Mouse (Mus musculus): ENCODE results near the gene Ahcyl1. TPM values are rescaled to one million over a fixed set of nuclear protein-coding genes. Genes with fewer than 3 reads are reported as not detected.

Ahcyl1 gene
- total RNA-seq, 2 experiments from 2014 or later = 305 to 328 TPM

- no peak for DNase-seq (ENCODE audit: low spot score in 2 of 2)
Observed at GRCm38 (mm10) chr3:107617800-107618199, 78.6 kb downstream of the Ahcyl1 start.

Other genes starting within 250 kb of the Ahcyl1 start
- 10 to 100 TPM; 70.5 to 75.2 TPM for gene Kcnc4, start 237.0 kb downstream of the Ahcyl1 start, total RNA-seq (2021)
- 100 to 1,000 TPM; 388 to 416 TPM for gene Slc6a17, start 178.5 kb downstream of the Ahcyl1 start, total RNA-seq (2021)
- not detected for gene Ubl4b, start 141.5 kb downstream of the Ahcyl1 start, total RNA-seq (2021)
- gene Alx3, start 101.5 kb downstream of the Ahcyl1 start, total RNA-seq (2021) = 1 to 10 TPM; 2.0 to 2.5 TPM
- not detected for gene Gm10961, start 65.2 kb downstream of the Ahcyl1 start, total RNA-seq (2021)
- gene Strip1, start 64.9 kb downstream of the Ahcyl1 start, total RNA-seq (2021) = 10 to 100 TPM; 63.9 to 65.4 TPM
- 10 to 100 TPM; 15.9 to 17.2 TPM for gene Csf1, start 63.9 kb upstream of the Ahcyl1 start, total RNA-seq (2021)
- gene Eps8l3, start 180.7 kb upstream of the Ahcyl1 start, total RNA-seq (2021) = not detected
- 100 to 1,000 TPM; 229 to 250 TPM for gene Gstm5, start 199.3 kb upstream of the Ahcyl1 start, total RNA-seq (2021)
- 10 to 100 TPM; 91.2 to 99.8 TPM for gene Gstm7, start 235.3 kb upstream of the Ahcyl1 start, total RNA-seq (2021)
- gene Gstm6, start 247.2 kb upstream of the Ahcyl1 start, total RNA-seq (2021) = 1 to 10 TPM; 5.8 to 6.7 TPM

All from left cerebral cortex, adult 18-20 months (tissue).